Mouse (Mus musculus): ENCODE results near the gene Atxn1l.

GRCm38 (mm10) chr8:109707921-109708320 is 29.6 kb downstream of the Atxn1l start:
- no peak for TF ChIP-seq CTCF (IDR thresholded peaks at IDR 0.05; ENCODE audit: low read depth)
- TF ChIP-seq EP300 (IDR thresholded peaks at IDR 0.05; ENCODE audit: low read depth): no peak

Measured in heart, postnatal 0 days (tissue).